8 mouse cellular contexts compared by ENCODE assay signal in genomic region chr2:144011080-144011551, GRCm38 (mm10). TPM values are rescaled to one million over a fixed set of nuclear protein-coding genes. Genes with fewer than 3 reads are reported as not detected.
DNase-seq lines count a peak whose midpoint lies in the region; ATAC-seq and TF ChIP-seq lines count a peak whose summit lies in the region.

Gene Rrbp1 (minus strand): TSS chr2:144011263.

- DNase-seq in A20 (ENCODE audit: low read depth, low spot score) = peak; percentile 99
- DNase-seq in heart, adult 9 months (ENCODE audit: low spot score in 2 of 2) = peak; percentile 99
- peak; percentile 98 for DNase-seq in monocyte, adult 2 months (ENCODE audit: low read depth in 1 of 2, low spot score in 2 of 2)
- peak; percentile 98 for DNase-seq in spleen, postnatal 36 days (ENCODE audit: low spot score in 2 of 2)

- TF ChIP-seq POLR2A in bone marrow macrophage, adult 2 months (IDR thresholded peaks at IDR 0.05; ENCODE audit: borderline replicate concordance, low read depth, low read length) = no peak
- TF ChIP-seq POLR2A in embryonic fibroblast, embryonic 13.5 days (IDR thresholded peaks at IDR 0.05; ENCODE audit: low read depth, low read length) = peak; percentile 97

- peak within 1 kb of the TSS; percentile 97 for H3K9ac ChIP-seq in kidney, embryonic 14.5 days (ENCODE audit: low read depth, low read length)
- peak within 1 kb of the TSS; percentile 99 for H3K9ac ChIP-seq in limb, embryonic 15.5 days

- no peak for TF ChIP-seq CTCF in bone marrow macrophage, adult 2 months (IDR thresholded peaks at IDR 0.05; ENCODE audit: low read depth, low read length)
- no peak for TF ChIP-seq CTCF in embryonic fibroblast, embryonic 13.5 days (IDR thresholded peaks at IDR 0.05; ENCODE audit: borderline replicate concordance, insufficient read depth, low read length)

- no peaks in the 10 kb centered on the region for H3K9me3 ChIP-seq in kidney, embryonic 14.5 days (ENCODE audit: control insufficient read depth, low read length)
- no peaks in the 10 kb centered on the region for H3K9me3 ChIP-seq in limb, embryonic 15.5 days

- peak within 1 kb of the TSS; percentile 80 for H3K4me3 ChIP-seq in bone marrow macrophage, adult 2 months (ENCODE audit: insufficient read depth, low read length)
- peak within 1 kb of the TSS; percentile 97 for H3K4me3 ChIP-seq in embryonic fibroblast, embryonic 13.5 days (ENCODE audit: insufficient read depth, low read length)
- peak within 1 kb of the TSS; percentile 94 for H3K4me3 ChIP-seq in kidney, embryonic 14.5 days (ENCODE audit: low read length)
- H3K4me3 ChIP-seq in limb, embryonic 15.5 days = peak within 1 kb of the TSS; percentile 98

- H3K4me1 ChIP-seq in bone marrow macrophage, adult 2 months (ENCODE audit: control insufficient read depth, insufficient read depth, low read length) = peaks cover 19% of the 10 kb centered on the region
- peaks cover 2% of the 10 kb centered on the region; the same call in 1 of the 2 replicates for H3K4me1 ChIP-seq in embryonic fibroblast, embryonic 13.5 days (ENCODE audit: control insufficient read depth, insufficient read depth, low read length)
- H3K4me1 ChIP-seq in kidney, embryonic 14.5 days (ENCODE audit: control insufficient read depth, insufficient read depth, low read length) = peaks cover 22% of the 10 kb centered on the region
- H3K4me1 ChIP-seq in limb, embryonic 15.5 days = peaks cover 32% of the 10 kb centered on the region

- H3K4me2 ChIP-seq in kidney, embryonic 14.5 days (replicated peaks; ENCODE audit: low read depth, low read length) = peak within 1 kb of the TSS; percentile 71
- peak within 1 kb of the TSS; percentile 69 for H3K4me2 ChIP-seq in limb, embryonic 15.5 days

- H3K27me3 ChIP-seq in kidney, embryonic 14.5 days (ENCODE audit: control insufficient read depth, insufficient read depth, low read length) = no peaks in the 10 kb centered on the region
- H3K27me3 ChIP-seq in limb, embryonic 15.5 days = no peaks in the 10 kb centered on the region

- peak within 1 kb of the TSS; percentile 92 for H3K27ac ChIP-seq in bone marrow macrophage, adult 2 months (ENCODE audit: insufficient read depth, low read depth, low read length)
- peak within 1 kb of the TSS; percentile 96 for H3K27ac ChIP-seq in embryonic fibroblast, embryonic 13.5 days (ENCODE audit: insufficient read depth, low read length)
- peak within 1 kb of the TSS; percentile 97 for H3K27ac ChIP-seq in kidney, embryonic 14.5 days (ENCODE audit: low read depth, low read length)
- peak within 1 kb of the TSS; percentile 98 for H3K27ac ChIP-seq in limb, embryonic 15.5 days

- WGBS in kidney, embryonic 14.5 days = under 1% methylated on average over 38 of the region's 53 CpGs
- under 1% methylated on average over 50 of the region's 53 CpGs for whole genome bisulfite sequencing in limb, embryonic 15.5 days

- H3K36me3 ChIP-seq in kidney, embryonic 14.5 days (ENCODE audit: control insufficient read depth, insufficient read depth, low read length) = peaks cover 6% of the 10 kb centered on the region; the same call in 1 of the 2 replicates
- H3K36me3 ChIP-seq in limb, embryonic 15.5 days = peaks cover 7% of the 10 kb centered on the region

- ATAC-seq in kidney, embryonic 14.5 days (ENCODE audit: low FRiP score, low TSS enrichment) = peak; percentile 98
- ATAC-seq in limb, embryonic 15.5 days (ENCODE audit: insufficient number of reproducible peaks, low FRiP score, low TSS enrichment, low read depth) = peak; percentile 99

RNA-seq across cellular contexts. Expression of gene Rrbp1, which starts in this region (rescaled TPM):
- 282 and 287 TPM in 2 replicates for polyA plus RNA-seq in bone marrow macrophage, adult 2 months (2012; ENCODE audit: insufficient read depth, insufficient read length, missing spikeins)
- polyA plus RNA-seq in embryonic fibroblast, embryonic 13.5 days (2011; ENCODE audit: insufficient read length, low read depth, missing spikeins) = 538 and 568 TPM in 2 replicates
- 95.4 and 97.1 TPM in 2 replicates for polyA plus RNA-seq in kidney, embryonic 14.5 days (2014; fragmentation: Nextera tagmentation; extraction: Ambion mirVana)
- 150 and 152 TPM in 2 replicates for polyA plus RNA-seq in limb, embryonic 15.5 days (2015; fragmentation: Nextera tagmentation; extraction: Ambion mirVana)

Comparison
In these comparisons a context has a peak if more than half of its experiments do, and no peak if none do; other contexts are left out.
1. Peak in every context shown above with its lines: DNase-seq, ATAC-seq, H3K4me3 ChIP-seq and H3K27ac ChIP-seq.